Mouse (Mus musculus) neutrophil, adult 83 days (primary cell): ENCODE measurements around the gene Gzmd. TPM values are rescaled to one million over a fixed set of nuclear protein-coding genes. Genes with fewer than 3 reads are reported as not detected.

Experiments
- total RNA-seq, 2 experiments: library from RNA; stranded (reverse); gene quantifications; one replicate each; pipeline ENCODE4 v1.2.4; 2023

The Gzmd gene
- not detected for total RNA-seq

GRCm38 (mm10) chr14:56132508-56132907 lies at the start of gene Gzmd:
Gzmd (minus strand) TSS chr14:56132608.

GRCm38 (mm10) chr14:56174499-56174898 lies 42.1 kb upstream of the Gzmd start, which contains the start of gene Gzmn:
Gzmn (minus strand) TSS chr14:56174599.

GRCm38 (mm10) chr14:56159479-56159878 lies 27.1 kb upstream of the Gzmd start, which contains the start of gene Gzmg:
Gzmg (minus strand) TSS chr14:56159579.

GRCm38 (mm10) chr14:56120525-56120924 lies 11.9 kb downstream of the Gzmd start, which contains the start of gene Gzme:
Gzme (minus strand) TSS chr14:56120625.

GRCm38 (mm10) chr14:56102386-56102785 lies 30.0 kb downstream of the Gzmd start, which contains the start of gene Ctsg:
Ctsg (minus strand) TSS chr14:56102574.

GRCm38 (mm10) chr14:56085167-56085566 lies 47.2 kb downstream of the Gzmd start, which contains the start of gene Mcpt8:
Mcpt8 (minus strand) TSS chr14:56085273.

Other genes with a start within 250 kb of the Gzmd start
- gene Cbln3, start 248.2 kb downstream of the Gzmd start, total RNA-seq, result 1 to 10 TPM in 1 of 2 experiments, under 1 TPM in 1; 0.53 to 1.3 TPM
- gene Khnyn, start 247.7 kb downstream of the Gzmd start, total RNA-seq, result 10 to 100 TPM; 62.4 to 74.0 TPM
- gene Sdr39u1, start 232.3 kb downstream of the Gzmd start, total RNA-seq, result 1 to 10 TPM; 1.9 to 2.5 TPM
- not detected for gene Cma1, start 187.9 kb downstream of the Gzmd start, total RNA-seq
- gene Cma2, start 181.6 kb downstream of the Gzmd start, total RNA-seq, result not detected
- not detected for gene Mcpt1, start 114.6 kb downstream of the Gzmd start, total RNA-seq
- not detected for gene Mcpt9, start 102.1 kb downstream of the Gzmd start, total RNA-seq
- not detected for gene Mcpt2, start 90.6 kb downstream of the Gzmd start, total RNA-seq
- not detected for gene Mcpt4, start 70.3 kb downstream of the Gzmd start, total RNA-seq
- 100 to 1,000 TPM; 119 to 162 TPM for gene Mcpt8, start 47.3 kb downstream of the Gzmd start, total RNA-seq
- gene Ctsg, start 30.0 kb downstream of the Gzmd start, total RNA-seq, result 100 to 1,000 TPM; 187 to 200 TPM
- gene Gzme, start 12.0 kb downstream of the Gzmd start, total RNA-seq, result not detected
- not detected for gene Gzmg, start 27.0 kb upstream of the Gzmd start, total RNA-seq
- gene Gzmn, start 42.0 kb upstream of the Gzmd start, total RNA-seq, result not detected
- not detected for gene Gzmf, start 78.8 kb upstream of the Gzmd start, total RNA-seq
- not detected for gene Gzmc, start 102.0 kb upstream of the Gzmd start, total RNA-seq
- gene Gzmb, start 129.7 kb upstream of the Gzmd start, total RNA-seq, result not detected
- not detected for gene Atp12a, start 232.5 kb upstream of the Gzmd start, total RNA-seq